Mouse (Mus musculus) monocyte, adult 2 months (primary cell): ENCODE measurements around the gene Agap1.

Experiments
- DNase-seq, 2 experiments: peaks; one replicate each; pipeline ENCODE4 v3.0.0; 2022; ENCODE audit warnings: low spot score in 2 of 2, low read depth in 1 of 2

The Agap1 gene

DNA sequence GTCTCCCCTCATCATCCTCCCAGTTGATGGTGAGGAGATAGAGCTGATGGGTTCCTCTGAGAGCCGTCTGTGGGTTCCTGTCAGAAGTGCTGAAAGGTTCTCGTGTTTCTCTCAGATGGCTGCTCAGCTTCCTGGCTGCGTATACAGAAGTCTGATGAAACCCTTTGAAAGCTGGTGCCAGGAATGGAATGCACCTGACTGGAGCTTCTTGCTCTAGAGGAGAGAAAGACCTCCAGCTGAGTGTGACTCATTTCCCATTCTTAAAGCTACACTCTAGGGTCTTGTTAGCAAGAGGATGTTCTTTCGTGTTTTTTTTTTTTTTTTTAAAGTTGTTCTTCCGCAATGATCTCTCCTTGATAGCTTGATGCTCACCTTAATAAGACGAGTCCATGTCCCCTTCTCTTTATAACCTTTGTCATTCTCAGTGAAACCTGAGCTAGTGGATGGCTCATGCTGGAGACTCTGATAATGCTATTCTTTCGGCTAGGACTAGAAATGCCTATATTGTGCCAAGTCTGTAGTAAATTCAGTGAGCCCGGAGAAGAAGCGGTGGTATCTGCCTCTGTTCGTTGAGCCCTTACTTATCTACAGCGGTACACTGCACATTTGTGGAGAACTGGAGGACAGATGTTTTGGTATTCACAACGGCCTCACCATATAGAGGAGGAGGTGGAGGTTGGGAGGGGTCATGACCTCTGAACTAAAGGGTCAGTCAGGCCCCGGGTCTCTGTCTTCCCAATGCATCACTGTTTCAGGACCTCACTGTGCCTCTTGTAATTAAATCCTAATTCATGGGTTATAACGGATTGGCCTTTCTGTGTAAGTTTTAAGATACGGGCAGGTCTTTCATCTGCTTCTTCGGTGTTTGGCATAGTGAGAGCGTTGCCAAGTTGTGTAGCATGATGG, 2.8 kb downstream of the Agap1 start:
- DNase-seq: no peak

DNA sequence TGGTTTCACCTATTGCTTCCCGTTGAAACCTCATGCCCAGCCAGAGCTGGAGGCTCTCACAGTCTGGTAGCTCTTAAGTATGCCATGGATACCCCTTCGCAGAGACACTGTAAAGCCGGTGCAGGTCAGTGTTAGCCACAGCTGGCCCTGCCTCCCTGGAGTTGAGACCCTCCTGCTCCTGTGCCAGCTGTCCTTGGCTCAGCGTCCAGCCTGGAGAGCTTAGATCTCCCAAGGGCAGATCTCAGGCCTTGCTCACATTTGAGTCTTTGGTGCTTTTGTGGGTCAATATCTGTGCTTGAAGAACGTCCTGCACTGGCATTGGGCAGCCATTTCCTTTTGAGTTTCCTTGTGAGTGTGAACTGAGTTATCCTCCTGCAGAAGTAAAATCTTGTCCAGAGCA, 7.3 kb downstream of the Agap1 start:
- DNase-seq: no peak

DNA sequence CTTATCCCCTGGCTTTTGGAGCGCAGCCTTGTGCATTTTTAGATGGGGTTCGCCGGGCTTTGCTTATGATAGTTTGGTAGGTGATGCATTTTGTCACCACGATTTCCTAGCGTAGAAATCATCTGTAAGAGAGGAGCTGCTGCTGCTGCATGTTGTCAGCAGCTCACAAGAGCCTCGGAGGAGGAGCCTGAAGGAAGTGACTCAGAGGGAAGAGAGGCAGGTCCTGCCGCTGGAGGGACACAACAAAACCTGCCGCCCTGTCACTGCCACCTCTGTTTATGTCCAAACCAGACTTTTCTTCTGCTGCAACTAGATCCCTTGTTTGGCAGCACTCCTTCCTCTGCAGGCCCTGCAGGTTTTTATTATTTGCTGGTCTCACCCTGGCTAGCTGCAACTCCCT, 8.5 kb downstream of the Agap1 start:
- no peak for DNase-seq

DNA sequence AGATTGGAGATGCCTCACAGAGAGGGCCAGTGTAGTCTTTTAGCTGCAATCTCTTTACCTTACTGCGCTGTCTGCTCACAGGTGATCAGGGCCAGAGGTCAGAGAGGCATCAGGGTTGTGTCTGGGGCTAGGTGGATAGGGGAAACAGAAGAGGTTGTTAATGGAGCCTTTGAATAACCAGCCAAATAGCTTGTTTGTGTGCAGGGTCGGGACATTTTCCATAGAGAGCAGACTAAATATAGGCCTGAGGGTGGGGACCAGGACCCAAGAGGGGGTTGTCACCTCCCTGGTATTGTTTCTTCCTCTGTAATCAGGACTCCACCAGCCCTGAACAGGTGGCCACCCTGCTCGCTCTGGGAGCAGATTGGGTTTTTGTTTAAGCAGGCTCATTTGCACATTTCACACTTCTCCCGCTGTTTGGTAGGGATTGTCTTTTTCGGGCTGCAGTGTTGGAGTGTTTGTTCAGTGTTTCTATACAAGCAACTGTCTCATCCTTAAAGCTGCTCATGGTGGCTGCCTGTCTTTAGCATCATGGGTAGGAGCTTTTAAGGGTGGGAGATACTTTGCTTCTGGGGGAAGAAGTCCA, 10.9 kb downstream of the Agap1 start:
- DNase-seq: no peak

DNA sequence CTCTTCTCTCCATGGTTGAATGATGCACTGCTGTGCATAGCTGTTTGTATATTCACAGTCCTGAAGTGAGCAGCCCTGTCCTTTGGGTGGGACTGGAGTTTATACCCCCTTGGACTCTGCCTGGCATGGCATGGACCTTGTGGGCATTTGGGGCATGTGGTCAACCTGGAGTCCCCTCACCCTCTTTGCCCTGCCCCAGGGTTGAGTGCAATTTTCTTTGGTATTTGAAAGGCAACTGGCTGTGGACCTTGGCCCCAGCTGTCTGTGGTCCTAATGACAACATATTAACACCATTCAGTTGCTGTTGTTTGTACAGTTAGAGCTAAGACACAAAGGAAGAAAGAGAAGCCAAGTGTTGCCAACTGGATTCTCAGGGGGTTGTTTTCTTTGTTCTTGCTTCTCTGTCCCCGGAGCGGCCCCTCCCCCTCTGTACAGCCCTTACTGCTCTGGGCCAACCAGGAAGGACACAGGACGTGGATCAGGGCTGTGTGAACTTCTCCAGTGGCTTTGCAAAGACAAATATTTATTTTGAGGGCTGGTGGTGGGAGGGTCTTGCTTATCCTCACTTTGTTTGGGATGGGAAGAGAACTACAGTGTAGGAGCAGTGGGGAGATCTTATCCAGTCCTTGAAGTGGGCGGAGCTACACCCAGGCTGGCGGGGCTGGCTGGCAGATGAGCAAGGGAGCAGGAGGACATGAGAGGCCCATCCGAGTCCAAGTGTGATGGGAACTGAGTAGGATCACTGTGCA, 12.9 kb downstream of the Agap1 start:
- no peak for DNase-seq

DNA sequence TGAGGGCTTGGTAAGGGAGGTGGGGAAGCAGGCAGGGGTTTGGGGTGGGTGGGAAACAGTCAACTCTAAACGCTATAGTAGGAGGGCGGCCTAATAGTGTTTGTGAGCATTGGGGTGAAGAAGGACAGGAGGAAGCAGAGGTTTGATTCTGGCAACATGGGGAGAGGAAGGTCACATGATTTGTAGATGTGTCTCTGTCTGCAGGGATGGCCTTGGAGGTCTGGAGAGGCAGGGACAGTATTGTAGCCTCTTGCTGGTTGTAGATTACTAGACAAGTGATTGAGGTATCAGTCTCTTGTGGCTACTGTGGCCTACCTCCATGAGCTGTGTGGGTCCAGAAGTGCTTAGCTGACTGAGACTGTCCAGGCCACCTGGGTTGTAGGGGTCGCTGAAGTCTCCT, 13.5 kb downstream of the Agap1 start:
- DNase-seq: no peak

DNA sequence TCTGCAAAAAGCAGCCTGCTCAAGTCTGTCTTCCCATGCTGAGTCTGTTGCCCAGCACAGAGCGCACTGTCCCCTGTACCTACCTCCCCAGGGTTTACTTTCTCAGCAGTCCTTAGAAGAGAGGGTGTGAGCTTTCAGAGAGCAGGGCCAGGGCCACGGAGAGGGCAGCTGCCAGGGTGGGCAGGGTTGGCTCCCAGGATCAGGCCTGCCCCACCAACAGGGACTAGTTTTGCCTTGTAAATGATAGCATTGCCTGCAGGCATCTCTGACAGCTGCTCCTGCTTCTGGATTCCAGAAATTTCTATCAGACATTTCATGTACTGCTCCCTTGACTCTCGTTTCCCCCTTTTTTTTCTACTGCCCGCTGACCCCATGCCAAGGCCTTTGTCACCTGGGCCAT, 16.8 kb downstream of the Agap1 start:
- no peak for DNase-seq

DNA sequence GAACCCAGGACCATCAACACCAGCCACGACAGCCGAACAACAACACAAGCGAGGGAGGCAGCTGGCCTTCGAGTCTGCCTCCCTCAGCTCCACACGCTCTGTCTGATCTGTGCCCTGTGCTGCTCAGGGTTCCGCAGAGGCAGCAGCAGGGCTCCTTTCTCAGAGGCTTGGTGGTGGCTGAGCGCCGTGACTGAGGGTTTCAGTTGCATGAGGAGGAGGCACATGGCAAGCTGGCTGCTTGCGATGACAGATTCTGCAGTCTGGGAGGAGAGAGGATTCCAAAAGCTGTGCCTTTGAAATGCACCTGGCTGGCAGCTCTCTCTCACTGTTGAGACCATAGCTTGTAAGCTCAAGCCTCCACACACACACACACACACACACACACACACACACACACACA, 17.3 kb downstream of the Agap1 start:
- no peak for DNase-seq

DNA sequence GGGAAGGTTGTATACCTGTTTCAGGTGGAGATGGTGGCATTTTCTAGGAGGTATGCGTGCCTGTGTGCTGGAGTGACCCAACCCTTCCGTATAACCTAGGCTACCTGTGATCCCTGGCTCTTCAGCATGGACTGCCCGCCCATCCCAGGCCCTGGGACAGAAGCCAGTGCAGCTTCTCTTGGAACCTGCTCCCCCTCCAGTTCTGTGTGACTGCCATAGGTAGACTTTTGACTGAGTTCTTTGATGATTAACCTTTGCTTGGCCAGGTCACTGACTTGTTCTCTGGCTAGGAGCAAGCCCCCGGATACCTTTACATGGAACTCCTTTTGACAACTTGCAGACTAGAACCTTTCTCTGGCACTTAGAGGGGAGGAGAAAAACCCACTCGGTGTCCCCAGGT, 19.3 kb downstream of the Agap1 start:
- DNase-seq: no peak

DNA sequence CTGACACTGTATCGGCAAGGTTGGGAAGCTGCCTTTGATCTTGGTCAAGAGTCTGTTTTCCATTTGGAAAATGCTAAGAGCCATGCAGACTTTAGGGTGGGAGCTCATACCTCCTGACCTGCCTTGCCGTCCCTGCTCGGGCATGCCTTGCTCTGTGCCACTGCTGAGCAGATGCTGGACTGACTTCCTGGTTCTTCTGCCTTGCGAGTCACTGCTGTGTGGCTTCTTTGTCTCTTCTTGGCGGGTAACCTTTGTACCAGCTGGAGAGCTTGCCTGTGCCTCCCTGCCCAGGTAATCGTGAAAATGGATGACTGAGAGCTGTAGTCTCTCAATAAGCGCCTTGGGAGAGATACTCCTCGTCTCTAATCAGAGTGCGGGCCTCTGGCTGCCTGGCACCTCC, 20.2 kb downstream of the Agap1 start:
- DNase-seq: no peak

DNA sequence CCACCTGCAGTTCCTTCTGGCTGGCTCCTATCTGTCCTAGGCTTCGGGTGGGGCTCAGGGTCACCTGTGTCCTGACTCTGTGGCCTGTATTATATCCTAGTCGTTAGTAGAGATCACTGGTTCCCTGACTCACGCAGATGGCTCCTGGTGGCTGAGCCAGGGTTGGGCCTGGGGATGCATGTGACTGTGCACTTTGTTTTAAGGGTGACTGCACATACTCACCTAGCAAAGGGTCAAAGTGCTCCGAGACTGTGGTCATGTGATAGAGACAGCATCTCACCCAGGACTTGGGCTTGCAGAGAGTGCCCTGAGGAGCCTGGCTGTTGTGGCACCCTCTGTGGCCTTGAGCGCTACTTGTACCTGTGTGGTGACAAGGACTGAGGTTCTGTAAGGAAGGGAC, 22.4 kb downstream of the Agap1 start:
- no peak for DNase-seq

DNA sequence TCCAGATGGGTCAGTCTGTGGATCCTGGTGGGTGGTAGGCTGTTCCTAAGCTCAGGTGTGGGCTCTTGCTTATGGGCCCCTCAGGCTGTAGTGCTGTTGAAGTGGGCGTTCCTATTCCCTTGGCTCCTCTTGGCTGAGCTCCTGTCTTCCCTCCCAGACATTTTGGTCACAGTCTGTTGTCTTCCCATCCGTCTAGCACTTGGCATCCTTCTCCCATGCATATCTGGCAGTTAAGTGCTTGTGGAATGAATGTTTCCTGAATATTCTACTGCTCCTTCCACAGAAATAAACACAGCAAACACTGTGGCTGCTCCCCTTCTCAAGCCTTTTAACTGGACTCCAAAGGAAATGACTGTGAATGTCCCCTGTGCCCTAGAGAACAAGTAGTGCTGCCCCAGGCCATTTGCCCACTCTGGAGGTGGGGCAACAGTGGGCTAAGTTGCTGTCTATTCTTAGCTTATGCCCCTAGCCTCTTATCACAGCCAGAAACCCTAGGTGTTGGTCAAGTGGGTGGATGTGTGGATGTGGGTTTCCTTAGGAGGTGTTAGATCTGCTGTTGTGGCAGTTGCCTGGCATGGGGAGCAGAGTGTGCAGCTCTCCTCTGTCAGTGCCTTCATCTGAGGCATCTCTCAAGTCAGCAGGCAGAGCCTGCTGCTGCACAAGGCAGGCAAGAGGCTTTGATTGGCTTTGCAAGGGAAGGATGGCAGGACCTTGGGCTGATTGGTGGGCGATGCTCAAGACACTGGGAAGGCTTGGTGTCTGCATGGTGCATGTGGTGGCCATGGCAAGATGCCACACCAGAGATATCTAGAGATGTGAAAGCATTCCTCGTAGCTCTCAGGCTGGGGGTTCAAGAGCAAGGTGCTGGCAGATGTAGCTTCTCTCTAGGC, 24.2 kb downstream of the Agap1 start:
- DNase-seq: no peak

DNA sequence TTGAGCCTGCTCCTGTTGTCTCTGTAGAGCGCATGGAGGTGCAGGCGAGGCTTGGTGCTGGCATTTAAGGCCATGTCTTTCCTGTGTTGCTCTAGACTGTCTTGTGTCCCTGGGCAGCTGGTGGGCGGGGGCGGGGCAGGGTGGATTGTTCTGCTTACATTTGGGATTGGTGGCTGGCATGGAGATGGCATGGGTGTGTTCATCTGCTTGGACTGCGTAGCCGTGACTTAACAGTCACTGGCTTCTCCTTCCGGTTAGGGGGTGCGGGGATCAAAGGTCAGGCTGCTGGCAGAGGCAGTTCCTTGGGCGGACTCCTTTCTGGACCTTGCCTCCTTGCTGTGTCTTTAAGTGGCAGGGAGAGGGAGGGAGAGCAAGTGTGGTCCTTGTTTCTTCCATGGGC, 26.5 kb downstream of the Agap1 start:
- DNase-seq: no peak

DNA sequence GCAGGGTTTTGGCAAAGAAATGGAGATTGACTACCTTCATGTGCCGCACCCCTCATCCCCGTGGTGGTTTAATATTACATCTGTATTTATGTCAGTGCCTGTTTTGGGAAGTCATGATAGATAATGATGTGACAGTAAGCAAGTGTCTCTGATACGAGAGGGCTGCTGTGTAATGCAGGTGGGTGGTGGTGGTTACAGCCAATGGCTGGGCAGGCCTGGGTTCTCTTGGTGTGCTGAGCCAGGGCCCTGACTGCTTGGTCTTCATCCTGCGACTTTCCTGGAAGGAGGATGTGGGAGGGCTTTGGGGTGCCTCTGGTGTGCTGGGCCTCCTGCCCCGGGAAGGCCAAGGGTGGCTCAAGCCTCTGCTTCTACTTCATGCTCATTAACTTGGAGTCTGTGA, 28.2 kb downstream of the Agap1 start:
- DNase-seq: no peak

DNA sequence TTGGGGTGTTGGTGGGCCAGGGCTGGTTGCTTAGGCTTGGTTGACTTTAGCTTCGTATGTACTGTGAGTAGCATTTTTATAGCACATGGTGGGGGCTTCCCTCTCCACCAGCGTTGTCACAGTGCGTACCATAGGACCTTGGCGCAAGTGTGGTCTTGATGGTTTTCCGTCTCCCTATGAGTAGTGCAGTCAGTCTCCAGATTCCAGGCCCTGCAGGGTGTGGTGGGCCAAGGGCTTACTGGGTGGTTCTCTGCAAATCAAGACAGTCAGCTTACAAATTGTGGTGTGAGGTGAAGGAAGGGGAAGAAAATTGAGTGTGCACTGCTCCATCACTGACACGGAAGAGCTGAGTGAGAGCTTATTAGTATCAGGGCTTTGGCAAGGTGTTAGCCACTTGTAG, 32.3 kb downstream of the Agap1 start:
- DNase-seq: no peak

DNA sequence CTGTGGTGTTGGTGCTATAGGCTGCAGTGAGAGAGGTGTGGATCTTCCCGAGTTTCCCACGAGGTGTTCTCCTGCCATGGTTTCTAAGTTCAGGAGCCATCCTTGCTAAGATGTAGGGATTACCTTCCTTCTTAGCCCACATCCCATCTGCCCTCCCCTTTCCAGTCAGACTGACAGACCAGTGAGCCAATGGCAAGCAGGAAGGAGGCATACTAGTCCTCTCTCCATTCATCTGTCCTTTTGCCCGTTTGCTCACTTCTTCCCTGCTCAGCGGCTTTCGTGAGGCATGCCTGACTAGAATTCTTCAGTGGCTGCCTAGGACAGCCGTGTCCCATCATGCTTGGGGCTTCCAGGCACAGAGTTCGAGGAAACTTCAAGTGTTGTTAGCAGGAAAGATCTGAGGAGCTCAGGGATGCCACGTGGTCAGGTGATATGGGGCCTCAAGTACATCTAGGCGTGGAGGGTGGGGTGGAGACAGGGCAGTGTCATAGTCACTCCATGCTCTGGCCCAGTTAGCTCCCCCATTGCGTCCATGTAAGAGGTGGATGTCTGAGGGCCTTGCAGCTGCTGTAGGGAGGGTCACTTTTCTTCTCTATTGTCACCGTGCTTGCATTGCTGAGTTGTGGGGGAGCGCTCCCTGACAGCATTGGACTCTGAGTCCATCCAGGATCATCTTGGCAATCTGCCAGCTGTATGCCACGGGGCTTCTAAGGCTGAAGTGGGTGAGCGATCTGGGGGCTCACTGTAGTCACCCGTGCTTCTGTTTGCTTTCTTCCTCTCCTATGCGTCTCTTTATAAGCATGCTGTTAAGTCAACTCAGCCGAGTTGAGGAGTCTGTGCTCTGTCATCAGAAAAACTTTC, 34.7 kb downstream of the Agap1 start:
- no peak for DNase-seq

DNA sequence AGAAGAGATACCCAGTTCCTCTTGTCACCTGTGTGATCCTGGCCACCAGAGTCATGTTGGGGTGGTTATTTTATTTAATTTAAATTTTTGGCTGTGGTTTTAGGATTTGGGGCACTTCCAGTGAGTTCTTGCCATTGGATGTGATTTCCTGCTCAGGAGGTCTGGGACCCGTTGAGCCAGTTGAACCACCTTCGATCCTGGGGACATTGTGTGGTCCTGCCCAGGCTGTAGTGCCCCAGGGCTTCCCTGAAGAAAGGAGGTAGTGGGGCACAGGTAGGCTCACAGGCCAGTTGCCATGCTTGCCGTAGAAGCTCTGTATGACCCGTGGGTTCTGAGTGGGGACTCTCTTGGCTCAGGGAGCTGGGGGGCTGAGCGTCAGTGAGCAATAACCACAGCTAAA, 38.6 kb downstream of the Agap1 start:
- DNase-seq: no peak

DNA sequence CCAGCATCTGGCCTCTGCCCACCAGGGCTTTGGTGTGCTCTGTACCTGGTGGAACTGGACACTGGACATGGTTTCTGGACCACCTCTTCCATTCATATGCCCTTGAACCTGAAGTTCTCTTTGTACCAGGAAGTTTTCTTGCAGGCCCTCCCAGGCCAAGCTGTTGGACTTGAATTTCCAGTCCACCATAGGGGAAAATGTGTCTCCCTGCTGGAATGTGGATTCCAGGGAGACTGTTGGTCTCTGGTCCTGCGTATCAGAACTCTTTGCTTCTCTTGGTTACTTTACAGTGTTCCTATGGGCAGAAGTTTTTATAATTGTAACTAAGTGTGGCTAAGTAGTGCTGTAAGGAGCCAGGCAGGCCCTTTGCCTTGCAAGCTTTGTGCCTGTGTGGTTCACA, 40.2 kb downstream of the Agap1 start:
- DNase-seq: no peak

DNA sequence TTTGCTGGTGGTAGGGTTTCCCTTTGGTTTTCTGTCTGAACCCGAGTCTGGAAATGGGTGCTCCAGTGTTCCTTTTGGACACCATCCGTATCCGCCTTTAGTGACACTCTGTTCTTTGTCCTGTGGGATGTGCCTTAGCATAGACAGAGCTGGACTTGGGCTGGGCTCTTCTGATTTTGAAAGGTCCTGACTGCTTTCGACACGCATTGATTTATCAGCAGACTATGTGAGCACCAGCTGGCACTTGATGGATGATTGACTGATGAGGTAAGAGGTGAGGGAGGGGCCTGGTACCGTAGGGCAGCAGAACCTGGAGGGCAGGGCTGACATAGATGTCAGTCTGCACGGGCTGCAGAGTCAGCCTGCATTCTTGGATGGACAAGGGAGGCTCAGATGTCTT, 41.6 kb downstream of the Agap1 start:
- DNase-seq: no peak

DNA sequence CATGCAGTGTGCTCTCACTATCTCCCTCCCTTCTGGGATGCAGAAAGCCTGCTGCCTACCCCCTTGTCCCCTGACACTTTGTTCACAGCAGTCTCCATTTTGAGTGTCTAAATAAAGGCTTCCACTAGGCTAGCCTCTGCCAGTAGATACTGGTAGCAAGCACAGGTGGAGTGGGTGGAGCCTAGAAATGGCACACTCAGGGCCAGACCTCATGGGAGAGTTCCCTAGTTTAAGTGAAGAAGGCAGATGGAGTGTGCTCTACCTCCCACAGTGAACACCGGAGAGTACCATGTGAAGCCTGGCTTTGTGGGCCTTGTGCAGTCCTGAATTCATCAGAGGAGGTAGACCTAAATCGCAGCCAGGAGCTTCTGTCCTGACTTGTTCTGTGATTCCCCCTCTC, 46.3 kb downstream of the Agap1 start:
- no peak for DNase-seq
